Mouse (Mus musculus): Measurements from ENCODE around the gene Sult1c2.
"Not testable (repeated sequence)": the region's sequence is repeated elsewhere in the genome, so short reads cannot be mapped to it uniquely, and the experiment has no call there.

The Sult1c2 gene

DNA sequence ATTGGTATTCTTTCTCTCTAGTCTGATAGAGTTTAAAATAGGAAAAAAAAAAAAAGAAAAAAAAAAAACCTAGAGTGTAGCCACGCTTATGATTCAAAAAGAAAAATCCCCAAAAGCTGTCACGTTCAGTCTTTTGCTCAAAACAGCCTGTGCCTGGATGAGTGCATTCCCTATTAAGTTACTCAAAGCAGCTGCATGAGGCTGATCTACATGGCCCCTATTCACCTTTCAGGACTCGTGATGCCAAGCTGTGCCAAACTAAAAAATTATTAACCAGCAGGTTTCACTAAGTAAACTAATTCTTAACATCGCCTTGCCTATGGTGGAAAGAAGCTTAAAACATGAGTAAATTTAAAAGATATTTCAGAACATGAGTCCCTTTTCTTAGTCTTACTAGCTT is at the start of gene Sult1c2:
TSS of gene Sult1c2 (minus strand) at position 134 of the 400 bp plus-strand sequence.
- DNase-seq (ENCODE audit: low read depth, low spot score) = no peak

DNA sequence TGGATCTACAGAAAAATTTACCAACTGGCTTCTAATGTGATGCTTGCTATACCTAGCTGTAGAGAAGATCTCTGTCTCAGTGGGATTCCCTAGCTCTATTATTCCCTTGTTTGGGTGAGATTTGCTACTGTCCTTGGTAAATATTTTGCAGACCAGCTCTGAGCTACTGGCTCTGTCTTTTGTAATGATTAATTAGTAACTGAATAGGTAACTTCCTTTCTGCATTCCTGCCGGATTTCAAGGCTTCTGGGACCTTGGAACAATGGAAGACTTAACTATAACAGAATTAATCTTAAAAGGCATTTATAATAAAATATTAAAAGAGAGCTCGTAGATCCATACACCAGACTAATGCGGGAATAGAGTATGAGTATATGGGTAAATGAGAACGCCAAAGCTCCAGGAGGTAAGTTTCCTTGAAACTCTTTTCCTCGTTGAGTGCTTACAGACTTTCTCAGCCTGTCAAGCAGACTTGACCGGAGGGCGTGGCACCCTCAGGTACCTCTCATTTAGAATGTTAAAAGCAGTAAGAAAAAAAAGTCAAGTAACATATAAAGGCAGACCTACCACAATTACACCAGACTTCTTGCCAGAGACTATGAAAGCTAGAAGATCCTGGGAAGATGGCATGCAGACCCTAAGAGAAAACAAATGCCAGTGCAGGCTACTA is 33.0 kb upstream of the Sult1c2 start:
- DNase-seq (ENCODE audit: low read depth, low spot score) = not testable (repeated sequence)

DNA sequence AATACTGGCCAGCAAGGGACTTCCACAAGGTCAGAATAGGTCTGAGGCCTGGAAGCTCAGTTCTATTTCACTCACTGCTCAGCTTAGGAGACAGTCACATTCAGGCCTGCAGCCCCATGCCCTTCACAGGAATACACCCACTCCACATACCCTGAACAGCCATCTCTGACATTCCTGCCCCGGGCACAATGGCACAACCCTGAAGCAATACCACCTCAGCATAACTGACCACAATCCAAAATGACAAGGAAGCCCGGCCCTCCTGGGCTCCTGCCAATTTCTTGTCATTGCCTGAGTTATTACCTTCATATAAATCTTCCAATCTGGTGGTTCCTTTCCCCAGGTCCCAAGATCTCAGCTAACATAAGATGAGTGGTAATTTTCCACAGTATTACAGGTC is 28.3 kb upstream of the Sult1c2 start:
- no peak for DNase-seq (ENCODE audit: low read depth, low spot score)

DNA sequence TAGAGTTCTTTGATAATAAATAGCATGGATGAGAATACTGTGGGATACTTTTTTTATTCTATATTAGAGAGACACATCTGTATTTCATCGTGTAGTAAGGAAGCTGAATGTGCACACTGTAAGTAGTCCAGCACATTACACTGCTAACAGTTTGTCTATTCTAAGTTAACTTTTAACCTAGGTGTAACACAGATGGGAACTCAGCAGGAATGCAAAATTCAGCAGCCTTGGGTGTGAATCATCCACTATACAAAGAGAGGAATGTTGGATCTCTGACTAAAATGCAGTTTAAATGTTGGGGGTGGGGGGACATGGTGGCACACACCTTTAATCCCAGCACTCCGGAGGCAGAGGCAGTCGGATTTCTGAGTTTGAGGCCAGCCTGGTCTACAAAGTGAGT is 26.1 kb upstream of the Sult1c2 start:
- DNase-seq (ENCODE audit: low read depth, low spot score) = no peak

DNA sequence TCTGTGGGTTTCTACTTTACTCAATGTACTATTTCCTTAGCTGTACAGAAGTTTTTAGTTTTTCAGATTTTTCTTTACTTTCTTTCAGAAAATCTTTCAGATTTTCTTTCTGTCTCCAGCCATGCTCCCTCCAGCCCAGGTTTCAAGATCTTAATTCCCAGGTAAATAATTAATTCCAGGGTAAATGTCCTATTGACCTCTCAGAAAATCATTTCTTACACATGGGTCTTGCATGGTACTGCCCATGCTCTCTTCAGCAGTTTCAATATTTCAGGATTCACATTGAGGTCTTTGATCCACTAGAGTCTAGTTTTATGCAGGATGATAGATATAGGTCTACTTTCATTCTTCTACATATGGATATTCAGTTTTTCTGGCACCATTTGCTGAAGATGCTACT is 23.8 kb upstream of the Sult1c2 start:
- no peak for DNase-seq (ENCODE audit: low read depth, low spot score)

- DNase-seq (ENCODE audit: low read depth, low spot score) = no peak
These were observed 19.3 kb upstream of the Sult1c2 start for GRCm38 (mm10) chr17:53865260-53865955.

GRCm38 (mm10) chr17:53860548-53860947 is 14.4 kb upstream of the Sult1c2 start:
- DNase-seq (ENCODE audit: low read depth, low spot score) = no peak

- no peak for DNase-seq (ENCODE audit: low read depth, low spot score)
These were observed 8.9 kb upstream of the Sult1c2 start for GRCm38 (mm10) chr17:53854992-53855391.

DNA sequence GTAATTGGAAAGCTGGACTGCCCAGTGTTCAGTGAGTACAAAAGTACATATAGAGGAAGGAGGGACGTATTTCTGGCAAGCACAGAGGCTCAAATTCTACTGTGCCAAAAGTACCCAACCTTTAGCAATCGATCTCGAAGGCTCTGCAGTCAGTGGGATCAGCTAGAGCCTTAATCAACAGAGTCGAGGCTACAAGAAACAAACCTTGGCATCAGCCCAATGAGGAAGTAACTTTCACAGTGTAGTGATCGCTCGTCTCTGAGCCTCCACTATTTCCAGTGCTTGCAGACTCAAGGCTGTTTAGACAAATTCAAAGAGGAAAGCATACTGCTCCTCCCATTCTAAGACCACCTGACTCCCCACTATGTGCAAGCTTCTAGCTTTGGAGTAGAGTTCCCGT is 343 bp downstream of the Sult1c2 start:
- DNase-seq (ENCODE audit: low read depth, low spot score) = no peak

GRCm38 (mm10) chr17:53833366-53833765 is 12.8 kb downstream of the Sult1c2 start:
- DNase-seq (ENCODE audit: low read depth, low spot score) = no peak

DNA sequence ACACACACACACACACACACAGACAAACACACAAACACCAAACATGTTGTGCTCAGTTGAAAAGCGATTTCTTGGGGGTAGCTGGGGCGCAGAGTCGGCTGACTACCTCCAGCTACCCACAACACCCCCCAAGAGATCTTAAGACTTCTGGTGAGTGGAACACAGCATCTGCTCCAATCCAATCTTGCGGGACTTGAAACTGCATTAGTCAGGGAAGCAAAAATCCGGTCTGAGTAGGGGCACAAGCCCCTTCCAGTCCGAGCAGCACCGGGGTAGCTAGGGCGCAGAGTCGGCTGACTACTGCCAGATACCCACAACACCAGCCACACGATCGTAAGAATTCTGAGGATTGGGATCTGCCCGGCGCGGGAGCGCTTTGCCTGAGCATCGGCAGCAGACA is 42.2 kb downstream of the Sult1c2 start:
- not testable (repeated sequence) for DNase-seq (ENCODE audit: low read depth, low spot score)

GRCm38 (mm10) chr17:53783381-53783780 is 62.8 kb downstream of the Sult1c2 start:
- no peak for DNase-seq (ENCODE audit: low read depth, low spot score)
